Mouse (Mus musculus) intestine, embryonic 14.5 days (tissue): ENCODE data around the gene Ccm2l. TPM values are rescaled to one million over a fixed set of nuclear protein-coding genes. Genes with fewer than 3 reads are reported as not detected.

Experiments
- ATAC-seq: fragments of 200-750 bp; cut with Nextera tagmentation; replicated peaks from 2 replicates; pipeline ENCODE4 v1.8.0; 2017; ENCODE audit warnings: low read depth, moderate number of reproducible peaks, moderate TSS enrichment, moderate library complexity; ENCODE audit not compliant: low FRiP score, low TSS enrichment
- DNase-seq: peaks from one replicate; pipeline ENCODE4 v3.0.0-alpha.2; 2018; ENCODE audit warnings: low spot score
- H3K27ac ChIP-seq: fragments of 300-500 bp; sonication (generic); 2 replicates; pipeline ENCODE4 v1.5.1; 2014; ENCODE audit warnings: low read depth, mild to moderate bottlenecking, control low read depth
- H3K27me3 ChIP-seq: fragments of 300-500 bp; sonication (generic); replicated peaks from 2 replicates; pipeline ENCODE4 v1.6.1; 2014; ENCODE audit warnings: low read length, control low read depth; ENCODE audit not compliant: control insufficient read depth, insufficient read depth
- H3K36me3 ChIP-seq: fragments of 300-500 bp; sonication (generic); 2 replicates; pipeline ENCODE4 v1.6.1; 2014; ENCODE audit warnings: low read length, control low read depth; ENCODE audit not compliant: control insufficient read depth, insufficient read depth
- H3K4me1 ChIP-seq: fragments of 300-500 bp; sonication (generic); replicated peaks from 2 replicates; pipeline ENCODE4 v1.6.1; 2014; ENCODE audit warnings: low read length, control low read depth, mixed read lengths; ENCODE audit not compliant: control insufficient read depth, insufficient read depth
- H3K4me2 ChIP-seq: fragments of 300-500 bp; sonication (generic); 2 replicates; pipeline ENCODE4 v1.6.1; 2014; ENCODE audit warnings: low read length
- H3K4me3 ChIP-seq: fragments of 300-500 bp; sonication (generic); 2 replicates; pipeline ENCODE4 v1.5.1; 2014; ENCODE audit warnings: low read depth, low read length, control low read depth, mixed read lengths
- H3K9ac ChIP-seq: fragments of 300-500 bp; sonication (generic); 2 replicates; pipeline ENCODE4 v1.6.1; 2014; ENCODE audit warnings: mild to moderate bottlenecking, low read length
- H3K9me3 ChIP-seq: fragments of 300-500 bp; sonication (generic); 2 replicates; pipeline ENCODE4 v1.6.1; 2016; ENCODE audit warnings: low read length, control low read depth; ENCODE audit not compliant: control insufficient read depth
- WGBS: fragments of 180-500 bp; shearing (Covaris S2); extraction: QIAGEN DNeasy Blood & Tissue Kit; methylation state at CpG from one replicate; pipeline ENCODE4 v1.1.7; 2014; 5-methylcytosine and 5-hydroxymethylcytosine counted together
- polyA plus RNA-seq: library from polyadenylated mRNA; unstranded; fragments of >200 nt; fragmentation: Nextera tagmentation; extraction: Ambion mirVana; gene quantifications from 2 replicates; pipeline ENCODE4 v1.2.1, GENCODE M21; 2014

The Ccm2l gene
- polyA plus RNA-seq, 1 experiment from 2014 or later, result 2.4 TPM

GRCm38 (mm10) chr2:153119488-153119887, 53.7 kb downstream of the Ccm2l start:
- Histone ChIP-seq H3K9ac (no peak overlapping the region), H3K4me3 (no peak overlapping the region), H3K36me3 (no peaks in the 10 kb centered on the region), H3K27ac (no peak overlapping the region), H3K4me1 (no peaks in the 10 kb centered on the region), H3K4me2 (no peak overlapping the region), H3K27me3 (no peaks in the 10 kb centered on the region), H3K9me3 (no peaks in the 10 kb centered on the region)
- DNase-seq (no peak), ATAC-seq (no peak)
- whole genome bisulfite sequencing, result 85% methylated on average over 6 of the region's 6 CpGs

GRCm38 (mm10) chr2:153120126-153120525, 54.4 kb downstream of the Ccm2l start:
- Histone ChIP-seq H3K4me1 (no peaks in the 10 kb centered on the region), H3K9ac (no peak overlapping the region), H3K27ac (no peak overlapping the region), H3K9me3 (no peaks in the 10 kb centered on the region), H3K4me2 (no peak overlapping the region), H3K36me3 (no peaks in the 10 kb centered on the region), H3K4me3 (no peak overlapping the region), H3K27me3 (no peaks in the 10 kb centered on the region)
- ATAC-seq, result no peak
- WGBS, result 65% methylated on average over 8 of the region's 8 CpGs
- no peak for DNase-seq

- no peak overlapping the region for H3K9ac ChIP-seq
- no peaks in the 10 kb centered on the region for H3K27me3 ChIP-seq
- H3K4me1 ChIP-seq, result no peaks in the 10 kb centered on the region
- DNase-seq (no peak), ATAC-seq (no peak)
- no peaks in the 10 kb centered on the region for H3K9me3 ChIP-seq
- H3K4me3 ChIP-seq, result no peak overlapping the region
- 72% methylated on average over 8 of the region's 8 CpGs for WGBS
- H3K4me2 ChIP-seq, result no peak overlapping the region
- no peak overlapping the region for H3K27ac ChIP-seq
- H3K36me3 ChIP-seq, result no peaks in the 10 kb centered on the region
These were observed 56.3 kb downstream of the Ccm2l start for GRCm38 (mm10) chr2:153121821-153122615.

DNA sequence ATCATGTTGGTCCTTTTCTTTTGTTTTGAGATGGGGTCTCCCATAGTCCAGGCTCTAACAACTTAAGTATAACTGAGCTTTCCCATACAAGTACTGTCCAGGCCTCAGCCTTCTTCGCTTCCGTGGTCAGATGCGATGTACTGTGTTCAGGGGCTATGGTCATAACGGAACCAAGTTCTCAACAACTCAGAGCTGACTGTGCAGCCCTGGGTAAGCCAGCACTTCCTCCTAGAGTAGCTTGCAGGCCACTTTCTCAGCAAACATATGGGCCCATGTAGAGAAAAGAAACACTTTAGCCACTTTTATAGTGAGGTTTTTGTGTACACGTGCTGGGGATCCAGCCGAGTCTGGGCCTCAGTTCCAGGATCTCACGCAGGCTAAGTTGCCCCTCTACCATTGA, 56.9 kb downstream of the Ccm2l start:
- Histone ChIP-seq H3K27ac (no peak overlapping the region), H3K27me3 (no peaks in the 10 kb centered on the region), H3K4me1 (no peaks in the 10 kb centered on the region), H3K4me2 (no peak overlapping the region), H3K36me3 (no peaks in the 10 kb centered on the region), H3K4me3 (no peak overlapping the region), H3K9me3 (no peaks in the 10 kb centered on the region), H3K9ac (no peak overlapping the region)
- 92% methylated on average over 7 of the region's 7 CpGs for WGBS
- ATAC-seq (no peak), DNase-seq (no peak)

DNA sequence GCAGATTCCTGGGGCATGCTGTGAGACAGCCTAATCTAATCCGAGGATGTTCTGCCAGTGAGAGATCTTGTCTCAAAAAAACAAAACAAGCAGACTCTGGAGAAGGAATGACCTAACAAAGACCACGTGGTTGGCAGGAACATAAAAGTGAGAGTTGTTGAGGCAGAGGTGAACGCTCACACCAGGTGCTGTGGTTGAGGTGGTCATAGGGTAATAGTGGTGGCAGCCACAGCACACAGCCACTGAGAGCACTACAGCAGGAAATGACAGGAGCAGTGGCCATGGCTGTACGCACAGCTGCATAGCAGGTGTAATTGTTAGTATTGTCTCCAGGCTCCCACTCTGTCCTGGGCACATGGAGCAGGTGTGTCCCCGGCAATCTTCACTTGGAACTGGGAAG, 60.1 kb downstream of the Ccm2l start:
- H3K27me3 ChIP-seq, result no peaks in the 10 kb centered on the region
- H3K27ac ChIP-seq, result no peak overlapping the region
- H3K36me3 ChIP-seq, result no peaks in the 10 kb centered on the region
- DNase-seq (no peak), ATAC-seq (no peak)
- 46% methylated on average over 5 of the region's 5 CpGs for WGBS
- H3K4me3 ChIP-seq, result no peak overlapping the region
- H3K4me1 ChIP-seq, result no peaks in the 10 kb centered on the region
- no peak overlapping the region for H3K4me2 ChIP-seq
- H3K9me3 ChIP-seq, result no peaks in the 10 kb centered on the region
- H3K9ac ChIP-seq, result no peak overlapping the region

DNA sequence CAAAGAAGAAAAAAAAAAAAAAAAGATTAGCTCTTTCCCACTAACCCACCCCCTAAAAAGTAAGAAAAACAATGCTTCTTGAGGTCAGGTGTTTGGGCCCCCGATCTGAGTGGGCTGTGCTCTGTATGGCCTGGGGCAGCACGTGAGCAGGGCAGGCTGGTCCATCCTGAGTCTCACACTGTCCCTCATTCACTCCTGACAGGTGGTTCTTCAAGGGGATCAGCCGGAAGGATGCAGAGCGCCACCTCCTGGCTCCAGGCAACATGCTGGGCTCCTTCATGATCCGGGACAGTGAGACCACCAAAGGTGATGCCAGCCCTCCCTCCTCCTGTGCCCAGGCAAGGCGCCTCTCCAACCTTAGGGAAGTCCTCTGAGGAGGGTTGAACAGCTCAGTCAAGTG, 65.3 kb downstream of the Ccm2l start:
- H3K27ac ChIP-seq, result no peak overlapping the region
- no peak overlapping the region for H3K4me2 ChIP-seq
- no peaks in the 10 kb centered on the region for H3K27me3 ChIP-seq
- ATAC-seq (no peak), DNase-seq (no peak)
- 17% methylated on average over 6 of the region's 6 CpGs for WGBS
- no peak overlapping the region for H3K4me3 ChIP-seq
- H3K9ac ChIP-seq, result no peak overlapping the region
- H3K4me1 ChIP-seq, result no peaks in the 10 kb centered on the region
- H3K9me3 ChIP-seq, result no peaks in the 10 kb centered on the region
- H3K36me3 ChIP-seq, result no peaks in the 10 kb centered on the region

Other genes starting within 250 kb of the Ccm2l start
- gene Bcl2l1, start 234.2 kb upstream of the Ccm2l start, polyA plus RNA-seq, result 75.0 and 76.8 TPM in 2 replicates
- 88.3 and 95.4 TPM in 2 replicates for gene Tpx2, start 218.0 kb upstream of the Ccm2l start, polyA plus RNA-seq
- 0.09 TPM in 1 of 2 replicates, not detected in the other for gene Mylk2, start 154.6 kb upstream of the Ccm2l start, polyA plus RNA-seq
- 2.2 and 2.5 TPM in 2 replicates for gene Foxs1, start 132.7 kb upstream of the Ccm2l start, polyA plus RNA-seq
- 0.09 and 0.11 TPM in 2 replicates for gene Dusp15, start 114.3 kb upstream of the Ccm2l start, polyA plus RNA-seq
- gene Ttll9, start 103.5 kb upstream of the Ccm2l start, polyA plus RNA-seq, result 0.26 and 0.35 TPM in 2 replicates
- 53.9 and 59.6 TPM in 2 replicates for gene Pdrg1, start 50.5 kb upstream of the Ccm2l start, polyA plus RNA-seq
- 0.08 TPM in 1 of 2 replicates, not detected in the other for gene Xkr7, start 34.1 kb upstream of the Ccm2l start, polyA plus RNA-seq
- gene Hck, start 42.5 kb downstream of the Ccm2l start, polyA plus RNA-seq, result 4.5 and 4.7 TPM in 2 replicates
- gene Tm9sf4, start 95.3 kb downstream of the Ccm2l start, polyA plus RNA-seq, result 86.8 and 93.7 TPM in 2 replicates
- gene Tspyl3, start 159.5 kb downstream of the Ccm2l start, polyA plus RNA-seq, result 9.6 and 11.3 TPM in 2 replicates
- gene Plagl2, start 175.5 kb downstream of the Ccm2l start, polyA plus RNA-seq, result 45.1 and 49.2 TPM in 2 replicates
- gene Pofut1, start 175.6 kb downstream of the Ccm2l start, polyA plus RNA-seq, result 14.1 and 15.1 TPM in 2 replicates
- gene Kif3b, start 225.5 kb downstream of the Ccm2l start, polyA plus RNA-seq, result 5.5 and 6.6 TPM in 2 replicates